ENCODE assay signal across 10 mouse cellular contexts in genomic region chr19:9027795-9028194, GRCm38 (mm10). TPM values are rescaled to one million over a fixed set of nuclear protein-coding genes. Genes with fewer than 3 reads are reported as not detected.
DNase-seq lines count a peak whose midpoint lies in the region; ATAC-seq and TF ChIP-seq lines count a peak whose summit lies in the region.
"Had no signal": no experiment of that assay in that cellular context is flagged by ENCODE, and none has a peak within 500 bp of the region (broad histone marks: within the 10 kb centered on the region; RNA-seq: fewer than 3 reads in every experiment).

No protein-coding gene starts in this region.

- H3K4me1 ChIP-seq in kidney, adult 2 months (ENCODE audit: control insufficient read depth, insufficient read depth, low read length), result no peaks in the 10 kb centered on the region; the same call in 1 of the 2 replicates
- H3K4me1 ChIP-seq in kidney, embryonic 14.5 days (ENCODE audit: control insufficient read depth, insufficient read depth, low read length), result no peaks in the 10 kb centered on the region
- peaks cover 35% of the 10 kb centered on the region for H3K4me1 ChIP-seq in forebrain, embryonic 16.5 days (replicated peaks; ENCODE audit: control insufficient read depth, insufficient read depth, low read length)

- WGBS in kidney, adult 2 months, result 26% methylated on average over 5 of the region's 5 CpGs
- 31% methylated on average over 5 of the region's 5 CpGs for WGBS in kidney, embryonic 14.5 days
- 15% methylated on average over 5 of the region's 5 CpGs for whole genome bisulfite sequencing in forebrain, embryonic 16.5 days

- TF ChIP-seq CTCF in kidney, adult 2 months (conservative IDR thresholded peaks at IDR 0.05; ENCODE audit: insufficient read depth, insufficient read length, low read depth, low read length), result no peak

- no peak for ATAC-seq in kidney, embryonic 14.5 days (ENCODE audit: low FRiP score, low TSS enrichment)
- ATAC-seq in forebrain, embryonic 16.5 days, result no peak; the same call in 1 of the 2 replicates

- intact Hi-C loops in heart, postnatal 36 days (cut with DNase I), result no loop called here

- DNase-seq in kidney, adult 2 months, result peak; percentile 66
- DNase-seq in embryo, embryonic 11 days, result peak; percentile 33
- DNase-seq in heart, postnatal 36 days, result peak; percentile 44 to 60
- peak; percentile 88 for DNase-seq in lung, postnatal 36 days
- DNase-seq in left cerebral cortex, adult 9 months (ENCODE audit: low spot score in 2 of 2), result no peak
- no peak for DNase-seq in cerebellum, postnatal 4 days (ENCODE audit: low spot score in 2 of 2)

- no peak overlapping the region for H3K9ac ChIP-seq in kidney, embryonic 14.5 days (ENCODE audit: low read depth, low read length)
- no peak overlapping the region for H3K9ac ChIP-seq in forebrain, embryonic 16.5 days (replicated peaks; ENCODE audit: low read depth, low read length)

- peak overlapping the region; percentile 69 for H3K27ac ChIP-seq in kidney, adult 2 months (ENCODE audit: insufficient read depth, low read depth, low read length)
- H3K27ac ChIP-seq in kidney, embryonic 14.5 days (ENCODE audit: low read depth, low read length), result no peak overlapping the region
- H3K27ac ChIP-seq in forebrain, embryonic 16.5 days (ENCODE audit: low read length), result no peak overlapping the region

- H3K27me3 ChIP-seq in kidney, adult 2 months (replicated peaks; ENCODE audit: control insufficient read depth, insufficient read depth, low read length), result no peaks in the 10 kb centered on the region
- H3K27me3 ChIP-seq in kidney, embryonic 14.5 days (ENCODE audit: control insufficient read depth, insufficient read depth, low read length), result no peaks in the 10 kb centered on the region
- no peaks in the 10 kb centered on the region for H3K27me3 ChIP-seq in forebrain, embryonic 16.5 days (replicated peaks; ENCODE audit: control insufficient read depth, insufficient read depth, low read length)

- no peaks in the 10 kb centered on the region for H3K36me3 ChIP-seq in kidney, adult 2 months (ENCODE audit: control insufficient read depth, insufficient read depth, low read length)
- no peaks in the 10 kb centered on the region for H3K36me3 ChIP-seq in kidney, embryonic 14.5 days (ENCODE audit: control insufficient read depth, insufficient read depth, low read length)
- H3K36me3 ChIP-seq in forebrain, embryonic 16.5 days (ENCODE audit: control insufficient read depth, insufficient read depth), result no peaks in the 10 kb centered on the region
- H3K36me3 ChIP-seq: G1E had no signal

- H3K4me3 ChIP-seq in kidney, adult 2 months (ENCODE audit: insufficient read depth, low read depth, low read length), result no peak overlapping the region
- no peak overlapping the region for H3K4me3 ChIP-seq in kidney, embryonic 14.5 days (ENCODE audit: low read length)
- H3K4me3 ChIP-seq in forebrain, embryonic 16.5 days (replicated peaks; ENCODE audit: low read length), result no peak overlapping the region
- H3K4me3 ChIP-seq: megakaryocyte, embryonic 14.5 days had no signal

- no peaks in the 10 kb centered on the region for H3K9me3 ChIP-seq in kidney, embryonic 14.5 days (ENCODE audit: control insufficient read depth, low read length)
- H3K9me3 ChIP-seq in forebrain, embryonic 16.5 days (ENCODE audit: control insufficient read depth, low read length), result no peaks in the 10 kb centered on the region
- H3K9me3 ChIP-seq: G1E; megakaryocyte, embryonic 14.5 days had no signal

- TF ChIP-seq POLR2A in kidney, adult 2 months (IDR thresholded peaks at IDR 0.05; ENCODE audit: low read depth, low read length), result no peak

- H3K4me2 ChIP-seq in kidney, embryonic 14.5 days (replicated peaks; ENCODE audit: low read depth, low read length), result no peak overlapping the region
- no peak overlapping the region for H3K4me2 ChIP-seq in forebrain, embryonic 16.5 days (ENCODE audit: low read length)

RNA-seq across cellular contexts. Expression of gene Ahnak, which starts 38.7 kb away (rescaled TPM):
- polyA plus RNA-seq in kidney, adult 2 months (2012; rRNA removed), result 11.9 TPM in 2 replicates
- polyA plus RNA-seq in kidney, embryonic 14.5 days (2014; fragmentation: Nextera tagmentation; extraction: Ambion mirVana), result 7.0 and 10.0 TPM in 2 replicates
- total RNA-seq in heart, postnatal 36 days (2021), result 100 to 1,000 TPM; 362 to 377 TPM
- 2.2 and 3.4 TPM in 2 replicates for polyA plus RNA-seq in forebrain, embryonic 16.5 days (2015; fragmentation: Nextera tagmentation; extraction: Ambion mirVana)

RNA-seq across cellular contexts. Expression of gene Scgb1a1, which starts 60.0 kb away (rescaled TPM):
- polyA plus RNA-seq in kidney, adult 2 months (2012; rRNA removed), result 0.22 TPM in 1 of 2 replicates, not detected in the other
- not detected in 2 replicates for polyA plus RNA-seq in kidney, embryonic 14.5 days (2014; fragmentation: Nextera tagmentation; extraction: Ambion mirVana)
- not detected for total RNA-seq in heart, postnatal 36 days (2021)
- polyA plus RNA-seq in forebrain, embryonic 16.5 days (2015; fragmentation: Nextera tagmentation; extraction: Ambion mirVana), result not detected in 2 replicates
- total RNA-seq: G1E had no signal
- polyA plus RNA-seq: G1E had no signal

Comparison
In these comparisons a context has a peak if more than half of its experiments do, and no peak if none do; other contexts are left out.
1. DNase-seq: peak in kidney, adult 2 months (single experiment), embryo, embryonic 11 days (single experiment), heart, postnatal 36 days (2 of 2) and lung, postnatal 36 days (single experiment); none in left cerebral cortex, adult 9 months (0 of 2) and cerebellum, postnatal 4 days (0 of 2).